In the genomic region with DNA sequence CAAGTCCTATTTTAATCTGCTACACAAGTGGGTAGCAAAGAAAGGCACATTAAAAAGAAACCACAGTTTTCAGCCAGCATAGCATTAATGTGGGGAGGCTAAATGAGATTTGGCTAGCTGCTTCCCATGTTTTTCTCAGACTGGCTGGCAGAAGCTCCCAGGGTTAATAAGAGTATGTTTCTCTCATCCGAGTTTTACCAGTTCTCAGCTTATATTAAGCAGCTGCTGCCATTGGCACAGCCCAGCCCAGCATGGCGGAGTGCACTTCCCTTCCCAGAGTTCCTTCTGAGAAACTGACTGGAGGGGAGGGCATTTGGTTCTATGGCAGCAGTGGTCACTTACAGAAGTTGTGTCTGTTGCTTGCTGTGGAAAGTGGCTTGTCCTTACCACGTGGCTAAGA, we compare ENCODE assay signal across 11 mouse cellular contexts.
"Had no signal": no experiment of that assay in that cellular context is flagged by ENCODE, and none has a peak within 500 bp of the region (broad histone marks: within the 10 kb centered on the region; RNA-seq: fewer than 3 reads in every experiment).

No protein-coding gene starts in this region.

- DNase-seq: kidney, adult 8-10 months; layer of hippocampus, postnatal 36 days; lung, adult 18-20 months; right cerebral cortex, adult 18-20 months; thymus, adult 18-20 months; thymus, postnatal 14 days had no signal

- H3K27me3 ChIP-seq: limb, embryonic 13.5 days; midbrain, embryonic 13.5 days; neural tube, embryonic 12.5 days had no signal

- H3K27ac ChIP-seq: limb, embryonic 13.5 days; liver, embryonic 14.5 days; midbrain, embryonic 13.5 days; neural tube, embryonic 12.5 days had no signal

- H3K9ac ChIP-seq: limb, embryonic 13.5 days; liver, embryonic 14.5 days; midbrain, embryonic 13.5 days; neural tube, embryonic 12.5 days had no signal

- ATAC-seq: midbrain, embryonic 13.5 days had no signal

- H3K4me2 ChIP-seq: limb, embryonic 13.5 days; midbrain, embryonic 13.5 days; neural tube, embryonic 12.5 days had no signal

- H3K36me3 ChIP-seq: midbrain, embryonic 13.5 days; neural tube, embryonic 12.5 days had no signal

- H3K9me3 ChIP-seq: limb, embryonic 13.5 days; midbrain, embryonic 13.5 days; neural tube, embryonic 12.5 days had no signal

- H3K4me1 ChIP-seq: limb, embryonic 13.5 days; neural tube, embryonic 12.5 days had no signal

- H3K4me3 ChIP-seq: limb, embryonic 13.5 days; midbrain, embryonic 13.5 days; myocyte; neural tube, embryonic 12.5 days had no signal
